Mouse (Mus musculus) liver, embryonic 13.5 days (tissue): Measurements from ENCODE around the gene Nos3. TPM values are rescaled to one million over a fixed set of nuclear protein-coding genes. Genes with fewer than 3 reads are reported as not detected.

Experiments used
- ATAC-seq: fragments of 200-750 bp; cut with Nextera tagmentation; 2 replicates; pipeline ENCODE4 v1.8.0; 2017; ENCODE audit warnings: low read depth, mild to moderate bottlenecking, moderate number of reproducible peaks, moderate library complexity
- DNase-seq: peaks from one replicate; pipeline ENCODE4 v3.0.0; 2022
- H3K27ac ChIP-seq: fragments of 300-500 bp; sonication (generic); 2 replicates; pipeline ENCODE4 v1.5.1; 2015; ENCODE audit warnings: moderate library complexity, mild to moderate bottlenecking, inconsistent platforms
- H3K27me3 ChIP-seq: fragments of 300-500 bp; sonication (generic); 2 replicates; pipeline ENCODE4 v1.6.1; 2015; ENCODE audit warnings: mild to moderate bottlenecking, inconsistent platforms
- H3K36me3 ChIP-seq: fragments of 300-500 bp; sonication (generic); 2 replicates; pipeline ENCODE4 v1.6.1; 2015; ENCODE audit warnings: mild to moderate bottlenecking, inconsistent platforms
- H3K4me1 ChIP-seq: fragments of 300-500 bp; sonication (generic); replicated peaks from 2 replicates; pipeline ENCODE4 v1.6.1; 2015; ENCODE audit warnings: inconsistent platforms
- H3K4me2 ChIP-seq: fragments of 300-500 bp; sonication (generic); 2 replicates; pipeline ENCODE4 v1.6.1; 2015; ENCODE audit warnings: inconsistent platforms, mild to moderate bottlenecking, moderate library complexity
- H3K4me3 ChIP-seq: fragments of 300-500 bp; sonication (generic); replicated peaks from 2 replicates; pipeline ENCODE4 v1.5.1; 2015; ENCODE audit warnings: mild to moderate bottlenecking, inconsistent platforms
- H3K9ac ChIP-seq: fragments of 300-500 bp; sonication (generic); 2 replicates; pipeline ENCODE4 v1.6.1; 2015; ENCODE audit warnings: mild to moderate bottlenecking, inconsistent platforms
- H3K9me3 ChIP-seq: fragments of 300-500 bp; sonication (generic); replicated peaks from 2 replicates; pipeline ENCODE4 v1.6.1; 2016; ENCODE audit warnings: inconsistent platforms
- WGBS: fragments of 180-500 bp; shearing (Covaris S2); methylation state at CpG from one replicate; pipeline ENCODE4 v1.1.7; 2015; ENCODE audit not compliant: insufficient replicate concordance; 5-methylcytosine and 5-hydroxymethylcytosine counted together
- polyA plus RNA-seq: library from polyadenylated mRNA; unstranded; fragments of >200 nt; fragmentation: Nextera tagmentation; extraction: Ambion mirVana; gene quantifications from 2 replicates; pipeline ENCODE4 v1.2.1, GENCODE M21; 2015

Nos3 gene
- polyA plus RNA-seq, 1 experiment from 2014 or later, result 2.7 TPM

DNA sequence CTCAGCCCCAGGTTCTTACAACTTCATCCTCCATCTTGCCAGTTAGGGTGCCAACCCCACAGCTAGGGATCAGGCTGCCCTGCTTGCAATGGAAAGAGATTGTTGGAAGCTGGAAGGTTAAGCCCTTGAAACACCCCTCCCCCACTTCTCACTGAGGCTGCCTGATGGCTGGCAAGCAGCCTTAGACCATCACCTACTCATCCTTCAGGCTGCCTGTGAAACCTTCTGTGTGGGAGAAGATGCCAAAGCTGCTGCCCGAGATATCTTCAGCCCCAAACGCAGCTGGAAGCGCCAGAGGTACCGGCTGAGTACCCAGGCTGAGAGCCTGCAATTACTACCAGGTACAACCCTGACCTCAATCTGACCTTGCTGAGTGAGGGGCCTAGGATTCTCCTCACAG lies 14.9 kb downstream of the Nos3 start:
- Histone ChIP-seq H3K4me3 (no peak overlapping the region), H3K9me3 (no peaks in the 10 kb centered on the region), H3K27me3 (peaks cover 26% of the 10 kb centered on the region), H3K9ac (no peak overlapping the region), H3K4me1 (peaks cover 17% of the 10 kb centered on the region), H3K4me2 (no peak overlapping the region), H3K27ac (no peak overlapping the region), H3K36me3 (no peaks in the 10 kb centered on the region)
- ATAC-seq (no peak), DNase-seq (no peak)
- WGBS, result 70% methylated on average over 4 of the region's 4 CpGs

DNA sequence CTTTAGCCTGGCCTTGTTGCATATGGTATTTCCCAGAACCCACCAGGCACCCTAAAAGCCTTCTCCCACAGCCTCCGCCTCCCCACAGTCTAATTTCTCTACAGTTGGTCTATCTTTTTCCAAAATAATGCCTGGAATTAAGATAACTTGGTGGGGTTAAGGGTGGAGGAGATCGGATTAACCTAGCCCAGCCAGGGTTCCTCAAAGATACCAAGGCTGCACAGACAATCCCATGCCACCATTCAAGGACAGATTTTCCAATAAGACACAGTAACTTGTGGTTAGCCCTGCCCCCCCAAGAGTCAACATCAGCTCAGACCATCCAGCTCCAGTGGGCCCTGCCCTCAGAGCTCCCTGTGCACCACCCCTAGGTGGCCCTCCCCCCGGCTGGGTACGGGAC lies 15.9 kb downstream of the Nos3 start:
- Histone ChIP-seq H3K27me3 (peaks cover 30% of the 10 kb centered on the region), H3K4me3 (no peak overlapping the region), H3K4me2 (no peak overlapping the region), H3K36me3 (no peaks in the 10 kb centered on the region), H3K9ac (no peak overlapping the region), H3K9me3 (no peaks in the 10 kb centered on the region), H3K27ac (no peak overlapping the region), H3K4me1 (peaks cover 25% of the 10 kb centered on the region)
- 62% methylated on average over 4 of the region's 4 CpGs for WGBS
- ATAC-seq, result no peak
- no peak for DNase-seq

DNA sequence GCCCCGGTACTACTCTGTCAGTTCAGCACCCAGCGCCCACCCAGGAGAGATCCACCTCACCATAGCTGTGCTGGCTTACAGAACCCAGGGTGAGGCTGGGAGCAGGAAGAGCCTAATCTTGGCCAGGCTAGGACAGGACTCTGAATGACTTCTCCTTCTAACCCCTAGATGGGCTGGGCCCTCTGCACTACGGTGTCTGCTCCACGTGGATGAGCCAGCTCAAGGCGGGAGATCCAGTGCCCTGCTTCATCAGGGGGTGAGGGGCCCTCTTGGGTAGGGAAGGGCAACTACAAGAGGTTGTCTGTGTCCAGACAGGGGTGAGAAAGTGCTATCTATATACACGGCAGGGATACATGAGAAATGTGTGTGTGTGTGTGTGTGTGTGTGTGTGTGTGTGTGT lies 16.9 kb downstream of the Nos3 start:
- Histone ChIP-seq H3K9ac (no peak overlapping the region), H3K27ac (no peak overlapping the region), H3K9me3 (no peaks in the 10 kb centered on the region), H3K27me3 (peaks cover 40% of the 10 kb centered on the region), H3K4me2 (no peak overlapping the region), H3K4me1 (peaks cover 25% of the 10 kb centered on the region), H3K4me3 (no peak overlapping the region), H3K36me3 (no peaks in the 10 kb centered on the region)
- DNase-seq (no peak), ATAC-seq (no peak)
- WGBS, result 63% methylated on average over 6 of the region's 6 CpGs

DNA sequence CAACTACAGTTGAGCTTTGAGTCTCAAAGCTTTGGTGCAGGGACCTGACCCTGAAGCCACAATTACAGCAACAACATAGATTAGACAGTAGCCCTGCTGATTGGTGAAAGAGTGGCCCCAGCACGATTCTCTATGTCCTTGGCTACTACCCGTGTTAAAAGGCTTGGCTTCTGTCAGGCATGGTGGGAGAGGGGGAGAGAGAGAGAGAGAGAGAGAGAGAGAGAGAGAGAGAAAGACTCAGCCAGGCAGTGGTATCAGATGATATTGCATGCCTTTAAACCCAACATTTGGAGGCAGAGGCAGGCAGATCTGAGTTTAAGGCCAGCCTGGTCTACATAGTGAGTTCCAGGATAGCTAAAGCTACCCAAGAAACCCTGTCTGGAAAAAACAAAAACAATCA lies 17.4 kb downstream of the Nos3 start:
- Histone ChIP-seq H3K9me3 (no peaks in the 10 kb centered on the region), H3K4me1 (peaks cover 25% of the 10 kb centered on the region), H3K27me3 (peaks cover 45% of the 10 kb centered on the region), H3K36me3 (no peaks in the 10 kb centered on the region), H3K4me3 (no peak overlapping the region), H3K27ac (no peak overlapping the region), H3K9ac (no peak overlapping the region), H3K4me2 (no peak overlapping the region)
- DNase-seq, result no peak
- ATAC-seq, result no peak
- WGBS, result 47% methylated on average over 2 of the region's 2 CpGs

DNA sequence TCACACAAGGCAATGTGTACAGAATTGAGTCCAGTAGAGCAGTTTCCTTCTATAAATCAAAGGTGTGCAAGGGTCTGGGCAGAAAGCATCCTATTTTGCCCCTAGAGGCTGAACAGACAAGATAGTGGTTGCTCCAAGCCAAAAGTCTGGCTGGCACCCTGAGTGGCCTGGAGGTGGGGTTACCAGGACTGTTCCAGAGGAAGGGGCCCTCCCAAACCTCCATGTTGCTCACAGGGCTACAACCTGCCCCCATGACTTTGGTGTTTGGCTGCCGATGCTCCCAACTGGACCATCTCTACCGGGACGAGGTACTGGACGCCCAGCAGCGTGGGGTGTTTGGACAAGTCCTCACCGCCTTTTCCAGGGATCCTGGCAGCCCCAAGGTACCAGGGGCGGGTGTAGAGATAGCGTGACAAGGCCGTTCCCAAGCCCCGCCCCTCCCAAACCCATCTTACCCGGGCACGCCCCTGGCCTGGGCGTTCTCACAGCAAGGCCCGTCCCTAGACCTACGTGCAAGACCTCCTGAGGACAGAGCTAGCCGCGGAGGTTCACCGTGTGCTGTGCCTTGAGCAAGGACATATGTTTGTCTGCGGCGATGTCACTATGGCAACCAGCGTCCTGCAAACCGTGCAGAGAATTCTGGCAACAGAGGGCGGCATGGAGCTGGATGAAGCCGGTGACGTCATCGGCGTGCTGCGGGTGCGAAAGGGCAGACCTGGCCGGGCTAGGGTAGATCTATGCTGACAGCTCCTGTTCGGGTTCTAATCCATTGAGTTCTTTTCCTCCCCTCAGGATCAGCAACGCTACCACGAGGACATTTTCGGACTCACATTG lies 18.6 kb downstream of the Nos3 start:
- H3K4me2 ChIP-seq, result peak overlapping the region; percentile 75
- WGBS, result 2% methylated on average over 34 of the region's 34 CpGs
- H3K27ac ChIP-seq, result no peak overlapping the region
- peaks cover 49% of the 10 kb centered on the region for H3K27me3 ChIP-seq
- peak overlapping the region; percentile 60 for H3K4me3 ChIP-seq
- peak overlapping the region; percentile 67 for H3K9ac ChIP-seq
- no peaks in the 10 kb centered on the region for H3K9me3 ChIP-seq
- ATAC-seq, result peak; percentile 91
- H3K4me1 ChIP-seq, result peaks cover 38% of the 10 kb centered on the region
- peak; percentile 79 for DNase-seq
- no peaks in the 10 kb centered on the region for H3K36me3 ChIP-seq

DNA sequence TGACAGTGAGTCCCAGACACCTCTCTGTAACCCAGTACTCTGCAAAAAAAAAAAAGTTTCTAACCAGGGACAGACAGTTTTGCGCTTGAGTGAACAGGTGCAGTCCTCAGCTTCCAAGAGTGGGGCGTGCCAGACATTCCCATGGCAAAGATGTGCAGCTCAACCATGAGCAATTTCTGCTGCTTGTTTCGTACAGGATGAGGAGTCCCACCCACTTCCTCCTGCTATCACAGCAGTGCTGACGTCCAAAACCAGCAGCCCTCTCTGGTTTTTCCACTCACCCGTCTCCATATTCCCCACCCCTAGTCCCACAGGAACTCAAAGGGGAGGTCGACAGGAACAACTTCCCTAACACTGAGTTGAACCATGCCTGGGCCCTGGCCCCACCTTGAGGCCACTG lies 19.8 kb downstream of the Nos3 start:
- Histone ChIP-seq H3K27ac (no peak overlapping the region), H3K4me2 (peak overlapping the region; percentile 75; the same call in 1 of the 2 replicates), H3K9me3 (no peaks in the 10 kb centered on the region), H3K4me1 (peaks cover 47% of the 10 kb centered on the region), H3K9ac (no peak overlapping the region), H3K27me3 (peaks cover 52% of the 10 kb centered on the region), H3K36me3 (no peaks in the 10 kb centered on the region), H3K4me3 (no peak overlapping the region)
- no peak for ATAC-seq
- DNase-seq, result no peak
- 22% methylated on average over 6 of the region's 6 CpGs for WGBS

DNA sequence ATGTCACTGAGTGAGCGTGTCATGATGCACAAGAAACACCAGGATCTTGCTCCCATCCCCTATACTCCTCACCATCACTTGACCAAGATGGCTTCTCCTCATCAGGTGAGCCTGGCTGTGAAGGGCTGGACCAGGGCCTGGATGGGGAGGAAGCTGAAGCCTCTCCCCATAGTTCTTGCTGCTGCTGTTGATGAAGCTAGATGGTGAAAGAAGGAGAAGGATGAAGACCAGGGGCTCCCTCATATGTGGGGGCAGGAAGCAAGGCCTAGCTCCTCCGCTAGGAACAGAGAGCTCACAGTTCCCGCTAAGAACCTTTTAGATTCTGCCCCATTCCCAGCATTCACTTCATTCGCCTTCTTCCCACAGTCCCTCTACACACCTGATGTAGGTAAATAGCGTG lies 20.8 kb downstream of the Nos3 start:
- H3K27me3 ChIP-seq, result peaks cover 52% of the 10 kb centered on the region
- H3K4me3 ChIP-seq, result no peak overlapping the region
- H3K9ac ChIP-seq, result no peak overlapping the region
- 73% methylated on average over 5 of the region's 5 CpGs for WGBS
- ATAC-seq (no peak), DNase-seq (no peak)
- no peak overlapping the region for H3K4me2 ChIP-seq
- peaks cover 53% of the 10 kb centered on the region for H3K4me1 ChIP-seq
- H3K27ac ChIP-seq, result no peak overlapping the region
- H3K9me3 ChIP-seq, result no peaks in the 10 kb centered on the region
- no peaks in the 10 kb centered on the region for H3K36me3 ChIP-seq

DNA sequence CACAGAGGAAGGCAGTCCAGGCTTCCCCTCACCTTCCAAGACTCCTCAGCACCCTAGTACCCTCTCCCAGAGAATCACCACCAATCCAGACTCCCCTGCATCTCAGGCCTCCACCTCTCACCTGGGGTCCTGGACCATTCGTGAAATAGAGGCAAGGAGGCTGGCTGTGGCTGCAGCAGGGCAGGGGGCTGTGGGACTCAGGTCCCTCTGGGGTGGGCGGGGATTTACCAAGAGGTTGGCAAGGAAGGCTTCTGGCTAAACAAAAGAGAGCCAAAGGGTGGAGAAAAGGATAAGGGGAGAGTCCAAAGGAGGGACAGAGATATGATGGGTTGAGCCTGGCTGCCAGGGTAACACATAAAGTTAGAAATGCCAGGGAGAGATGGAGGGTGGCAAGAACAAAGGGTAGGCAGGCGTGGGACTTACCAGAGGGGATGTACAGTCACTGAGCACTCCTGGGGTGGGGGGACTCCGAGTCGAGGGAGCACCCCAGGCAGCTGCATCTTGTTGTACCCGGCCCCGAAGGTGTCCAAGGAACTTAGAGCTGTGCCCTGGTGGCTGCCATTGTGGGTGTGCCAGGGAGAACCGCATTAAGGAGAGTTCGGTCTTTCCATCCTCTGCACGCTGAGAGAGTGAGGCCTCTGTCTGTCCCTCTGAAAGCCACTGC lies 21.4 kb downstream of the Nos3 start:
- Histone ChIP-seq H3K27ac (no peak overlapping the region), H3K4me1 (peaks cover 53% of the 10 kb centered on the region), H3K27me3 (peaks cover 47% of the 10 kb centered on the region), H3K9ac (no peak overlapping the region), H3K36me3 (no peaks in the 10 kb centered on the region), H3K4me3 (no peak overlapping the region), H3K4me2 (no peak overlapping the region), H3K9me3 (no peaks in the 10 kb centered on the region)
- DNase-seq (no peak), ATAC-seq (no peak)
- 71% methylated on average over 10 of the region's 10 CpGs for WGBS

DNA sequence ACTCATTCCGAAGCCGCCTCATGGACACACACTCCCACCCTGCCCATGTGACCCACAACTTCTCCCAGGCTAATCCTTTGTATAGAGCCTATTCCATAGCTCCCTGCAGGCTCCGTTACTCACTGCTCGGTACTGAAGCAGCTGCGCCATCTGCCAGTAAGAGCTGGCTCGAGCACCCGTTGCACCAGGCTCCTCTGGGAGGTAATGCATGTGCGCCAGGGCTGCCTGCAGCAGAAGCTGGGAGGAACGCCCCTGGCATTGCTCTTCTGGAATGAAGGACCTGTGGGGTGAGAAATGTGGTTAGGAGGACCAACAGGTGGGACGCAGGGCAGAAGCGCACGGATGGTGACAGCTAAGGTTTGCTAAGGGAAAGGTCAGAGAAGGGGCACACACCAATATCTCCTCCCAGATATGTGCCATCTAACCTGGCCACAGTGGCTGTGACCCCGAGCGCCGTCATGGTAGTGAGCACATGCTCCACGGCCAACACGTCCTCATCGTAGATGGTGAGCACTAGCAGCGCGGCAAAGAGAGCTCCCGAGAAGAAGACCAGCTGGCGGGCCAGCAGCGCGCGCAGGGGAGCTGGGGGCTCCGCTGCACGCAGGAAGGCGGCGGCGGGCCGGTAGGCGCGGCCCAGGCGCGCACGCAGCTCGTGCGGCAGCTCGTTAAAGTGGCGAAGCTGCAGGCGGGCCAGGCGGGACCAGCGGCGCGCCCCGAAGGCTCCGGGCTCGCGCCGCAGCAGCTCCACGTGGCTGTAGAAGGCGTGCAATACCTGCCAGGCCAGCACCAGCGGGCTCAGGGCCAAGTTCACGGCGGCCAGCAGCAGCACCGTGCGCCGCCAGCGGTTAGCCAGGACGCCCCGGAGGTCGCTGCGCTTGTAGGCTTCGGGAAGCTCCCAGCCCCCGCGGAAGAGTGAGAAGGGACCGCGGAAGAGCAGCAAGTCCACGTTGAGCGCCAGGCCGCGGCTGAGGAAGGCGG lies 22.9 kb downstream of the Nos3 start:
- Histone ChIP-seq H3K4me3 (peak overlapping the region; percentile 51), H3K9ac (peak overlapping the region; percentile 51), H3K9me3 (no peaks in the 10 kb centered on the region), H3K4me2 (peak overlapping the region; percentile 73), H3K27me3 (peaks cover 47% of the 10 kb centered on the region), H3K4me1 (peaks cover 53% of the 10 kb centered on the region), H3K27ac (no peak overlapping the region), H3K36me3 (no peaks in the 10 kb centered on the region)
- ATAC-seq (no peak), DNase-seq (no peak)
- 2% methylated on average over 73 of the region's 73 CpGs for WGBS

DNA sequence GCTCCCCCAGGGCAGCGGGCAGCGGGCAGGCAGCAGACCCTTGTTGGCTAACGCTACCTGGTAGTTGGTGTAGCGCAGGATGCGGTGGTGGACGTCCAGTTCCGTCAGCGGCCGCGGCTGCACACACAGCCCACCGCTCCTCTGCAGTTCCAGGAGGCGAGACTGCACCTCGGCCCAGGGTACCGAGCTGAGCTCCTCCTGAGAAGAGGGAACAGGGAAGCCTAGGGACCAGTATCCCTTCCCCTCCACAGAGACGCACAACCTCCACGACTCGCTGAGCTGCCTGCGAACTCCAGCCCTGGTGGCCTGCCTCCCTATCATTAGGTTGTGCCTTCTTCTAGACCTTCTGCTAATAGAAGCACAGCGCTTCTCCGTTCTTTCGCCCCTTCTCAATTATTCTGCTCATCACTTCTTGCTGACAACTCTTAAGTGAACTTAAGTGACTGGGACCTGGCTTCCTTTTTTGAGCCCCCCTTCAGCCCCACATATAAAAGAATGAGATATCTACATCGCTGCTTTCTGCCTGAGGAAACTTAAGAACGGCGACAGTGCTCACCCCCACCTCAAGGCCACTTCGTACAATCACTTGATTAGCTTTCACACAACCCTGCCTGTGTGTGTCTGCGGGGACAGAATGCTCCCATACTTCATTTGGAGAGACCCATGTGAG lies 23.8 kb downstream of the Nos3 start:
- H3K4me1 ChIP-seq, result peaks cover 54% of the 10 kb centered on the region
- no peak overlapping the region for H3K27ac ChIP-seq
- H3K9ac ChIP-seq, result peak overlapping the region; percentile 51
- H3K36me3 ChIP-seq, result no peaks in the 10 kb centered on the region
- 24% methylated on average over 26 of the region's 26 CpGs for WGBS
- no peak for ATAC-seq
- peaks cover 47% of the 10 kb centered on the region for H3K27me3 ChIP-seq
- no peak for DNase-seq
- peak overlapping the region; percentile 51 for H3K4me3 ChIP-seq
- H3K9me3 ChIP-seq, result no peaks in the 10 kb centered on the region
- peak overlapping the region; percentile 73 for H3K4me2 ChIP-seq
